Mouse (Mus musculus): Measurements from ENCODE around the gene Egf.
A peak's percentile ranks its signal among the peaks of the same experiment; 100 is the strongest.

The Egf gene

GRCm38 (mm10) chr3:129649586-129650292 is 105.4 kb downstream of the Egf start:
- no peak for DNase-seq

- no peak for DNase-seq
Measured at GRCm38 (mm10) chr3:129648598-129648997, 106.5 kb downstream of the Egf start.

- DNase-seq = no peak
Measured at GRCm38 (mm10) chr3:129647312-129647711, 107.8 kb downstream of the Egf start.

GRCm38 (mm10) chr3:129646781-129647180 is 108.3 kb downstream of the Egf start:
- no peak for DNase-seq

GRCm38 (mm10) chr3:129645409-129645808 is 109.7 kb downstream of the Egf start:
- DNase-seq = no peak

GRCm38 (mm10) chr3:129641621-129642020 is 113.5 kb downstream of the Egf start:
- no peak for DNase-seq

GRCm38 (mm10) chr3:129640211-129641000 is 114.7 kb downstream of the Egf start:
- no peak for DNase-seq

GRCm38 (mm10) chr3:129639701-129640100 is 115.4 kb downstream of the Egf start:
- DNase-seq = no peak

- DNase-seq = no peak
Measured at GRCm38 (mm10) chr3:129637446-129637845, 117.7 kb downstream of the Egf start.

GRCm38 (mm10) chr3:129634260-129634901 is 120.7 kb downstream of the Egf start:
- DNase-seq = peak; percentile 23 to 30

- DNase-seq = no peak
Measured at GRCm38 (mm10) chr3:129633518-129633917, 121.6 kb downstream of the Egf start.

GRCm38 (mm10) chr3:129631857-129632256 is 123.3 kb downstream of the Egf start:
- DNase-seq = no peak

- DNase-seq = no peak
Measured at GRCm38 (mm10) chr3:129631018-129631417, 124.1 kb downstream of the Egf start.

All from kidney, adult 8-10 months (tissue).